Mouse (Mus musculus) spleen, adult 12 weeks (tissue): ENCODE data around the gene Fabp3.

Experiments used
- DNase-seq: peaks from one replicate; pipeline ENCODE4 v3.0.0; 2022; ENCODE audit warnings: low spot score

Fabp3 gene

GRCm38 (mm10) chr4:130308231-130309081 is at the start of gene Fabp3, which contains the start of gene Gm10570:
Gene Fabp3 (plus strand): TSS chr4:130308595.
Gene Gm10570 (minus strand): TSS chr4:130308674.
- no peak for DNase-seq

- DNase-seq, result no peak
These were observed 48.0 kb upstream of the Fabp3 start for GRCm38 (mm10) chr4:130260406-130260805.

GRCm38 (mm10) chr4:130264131-130264530 is 44.3 kb upstream of the Fabp3 start:
- DNase-seq, result no peak

GRCm38 (mm10) chr4:130264698-130265349 is 43.6 kb upstream of the Fabp3 start:
- peak; percentile 64 for DNase-seq

- no peak for DNase-seq
These were observed 41.8 kb upstream of the Fabp3 start for GRCm38 (mm10) chr4:130266601-130267000.

- DNase-seq, result no peak
These were observed 41.3 kb upstream of the Fabp3 start for GRCm38 (mm10) chr4:130267069-130267468.

GRCm38 (mm10) chr4:130268736-130269135 is 39.7 kb upstream of the Fabp3 start:
- DNase-seq, result no peak

- DNase-seq, result no peak
These were observed 38.3 kb upstream of the Fabp3 start for GRCm38 (mm10) chr4:130270089-130270488.

- DNase-seq, result no peak
These were observed 37.6 kb upstream of the Fabp3 start for GRCm38 (mm10) chr4:130270611-130271347.

- DNase-seq, result no peak
These were observed 34.6 kb upstream of the Fabp3 start for GRCm38 (mm10) chr4:130273698-130274345.

GRCm38 (mm10) chr4:130274346-130275015 is 33.9 kb upstream of the Fabp3 start:
- no peak for DNase-seq

GRCm38 (mm10) chr4:130275016-130275822 is 33.2 kb upstream of the Fabp3 start:
- DNase-seq, result no peak

- DNase-seq, result no peak
These were observed 32.6 kb upstream of the Fabp3 start for GRCm38 (mm10) chr4:130275823-130276105.

GRCm38 (mm10) chr4:130276573-130277176 is 31.7 kb upstream of the Fabp3 start:
- DNase-seq, result no peak

GRCm38 (mm10) chr4:130279105-130279504 is 29.3 kb upstream of the Fabp3 start, which contains the start of gene Serinc2:
Gene Serinc2 (minus strand): TSS chr4:130279205.
- no peak for DNase-seq

- no peak for DNase-seq
These were observed 25.5 kb upstream of the Fabp3 start for GRCm38 (mm10) chr4:130282856-130283255.

GRCm38 (mm10) chr4:130283826-130284225 is 24.6 kb upstream of the Fabp3 start:
- no peak for DNase-seq

- DNase-seq, result no peak
These were observed 21.9 kb upstream of the Fabp3 start for GRCm38 (mm10) chr4:130286531-130286930.

GRCm38 (mm10) chr4:130289824-130290223 is 18.6 kb upstream of the Fabp3 start:
- DNase-seq, result no peak

- peak; percentile 81 for DNase-seq
These were observed 16.1 kb upstream of the Fabp3 start for GRCm38 (mm10) chr4:130292271-130292670.
